Mouse (Mus musculus): Measurements from ENCODE around the gene Arfip2. TPM values are rescaled to one million over a fixed set of nuclear protein-coding genes. Genes with fewer than 3 reads are reported as not detected.

Gene Arfip2
- polyA plus RNA-seq, 1 experiment from 2014 or later = 85.3 TPM

- Histone ChIP-seq H3K27me3 (no peaks in the 10 kb centered on the region), H3K36me3 (peaks cover 39% of the 10 kb centered on the region), H3K27ac (no peak overlapping the region), H3K4me1 (no peaks in the 10 kb centered on the region), H3K4me3 (no peak overlapping the region), H3K9me3 (0 out of 2 replicates have a peak, but pooled peaks cover 5% of the 10 kb centered on the region), H3K4me2 (replicated peaks) (no peak overlapping the region), H3K9ac (no peak overlapping the region)
- 87% methylated on average over 3 of the region's 3 CpGs for WGBS
- no peak for ATAC-seq (ENCODE audit: insufficient number of reproducible peaks, insufficient read depth, low FRiP score, low TSS enrichment)
Observed at GRCm38 (mm10) chr7:105608467-105608866, 31.7 kb downstream of the Arfip2 start.

- Histone ChIP-seq H3K27me3 (no peaks in the 10 kb centered on the region), H3K4me1 (no peaks in the 10 kb centered on the region), H3K9ac (no peak overlapping the region), H3K36me3 (no peaks in the 10 kb centered on the region), H3K9me3 (0 out of 2 replicates have a peak, but pooled peaks cover 5% of the 10 kb centered on the region), H3K4me2 (replicated peaks) (no peak overlapping the region), H3K4me3 (no peak overlapping the region), H3K27ac (no peak overlapping the region)
- 31% methylated on average over 9 of the region's 9 CpGs for WGBS
- no peak for ATAC-seq (ENCODE audit: insufficient number of reproducible peaks, insufficient read depth, low FRiP score, low TSS enrichment)
Observed at GRCm38 (mm10) chr7:105602860-105603623, 37.2 kb downstream of the Arfip2 start.

GRCm38 (mm10) chr7:105590097-105590496, 50.1 kb downstream of the Arfip2 start:
- no peak overlapping the region for H3K9ac ChIP-seq
- ATAC-seq (ENCODE audit: insufficient number of reproducible peaks, insufficient read depth, low FRiP score, low TSS enrichment) = no peak
- H3K27ac ChIP-seq = no peak overlapping the region
- no peaks in the 10 kb centered on the region; the same call in 1 of the 2 replicates for H3K4me1 ChIP-seq
- no peaks in the 10 kb centered on the region for H3K27me3 ChIP-seq
- no peak overlapping the region for H3K4me3 ChIP-seq
- no peaks in the 10 kb centered on the region for H3K9me3 ChIP-seq
- H3K36me3 ChIP-seq = no peaks in the 10 kb centered on the region
- H3K4me2 ChIP-seq (replicated peaks) = no peak overlapping the region
- WGBS = 18% methylated on average over 7 of the region's 7 CpGs

- H3K9ac ChIP-seq = no peak overlapping the region
- H3K9me3 ChIP-seq = no peaks in the 10 kb centered on the region
- no peak overlapping the region for H3K4me2 ChIP-seq (replicated peaks)
- H3K4me1 ChIP-seq = no peaks in the 10 kb centered on the region; the same call in 1 of the 2 replicates
- H3K27me3 ChIP-seq = no peaks in the 10 kb centered on the region
- H3K27ac ChIP-seq = no peak overlapping the region
- no peaks in the 10 kb centered on the region for H3K36me3 ChIP-seq
- 73% methylated on average over 9 of the region's 9 CpGs for WGBS
- ATAC-seq (ENCODE audit: insufficient number of reproducible peaks, insufficient read depth, low FRiP score, low TSS enrichment) = no peak
- H3K4me3 ChIP-seq = no peak overlapping the region
Observed at GRCm38 (mm10) chr7:105588325-105588912, 51.8 kb downstream of the Arfip2 start.

Other genes with a start within 250 kb of the Arfip2 start
- 46.1 and 47.6 TPM in 2 replicates for gene Fam160a2, start 240.4 kb downstream of the Arfip2 start, polyA plus RNA-seq (2016; fragmentation: Nextera tagmentation; extraction: Ambion mirVana)
- 0.08 TPM in 1 of 2 replicates, not detected in the other for gene Cnga4, start 235.8 kb downstream of the Arfip2 start, polyA plus RNA-seq (2016; fragmentation: Nextera tagmentation; extraction: Ambion mirVana)
- gene Cckbr, start 214.7 kb downstream of the Arfip2 start, polyA plus RNA-seq (2016; fragmentation: Nextera tagmentation; extraction: Ambion mirVana) = 0.31 and 0.47 TPM in 2 replicates
- 36.7 and 40.0 TPM in 2 replicates for gene Cavin3, start 158.1 kb downstream of the Arfip2 start, polyA plus RNA-seq (2016; fragmentation: Nextera tagmentation; extraction: Ambion mirVana)
- 40.8 and 41.4 TPM in 2 replicates for gene Smpd1, start 86.1 kb downstream of the Arfip2 start, polyA plus RNA-seq (2016; fragmentation: Nextera tagmentation; extraction: Ambion mirVana)
- 77.5 and 84.7 TPM in 2 replicates for gene Apbb1, start 58.8 kb downstream of the Arfip2 start, polyA plus RNA-seq (2016; fragmentation: Nextera tagmentation; extraction: Ambion mirVana)
- gene Hpx, start 40.3 kb downstream of the Arfip2 start, polyA plus RNA-seq (2016; fragmentation: Nextera tagmentation; extraction: Ambion mirVana) = 0.52 and 0.59 TPM in 2 replicates
- gene Trim3, start 6.8 kb downstream of the Arfip2 start, polyA plus RNA-seq (2016; fragmentation: Nextera tagmentation; extraction: Ambion mirVana) = 44.0 and 45.9 TPM in 2 replicates
- 154 and 170 TPM in 2 replicates for gene Timm10b, start 360 bp downstream of the Arfip2 start, polyA plus RNA-seq (2016; fragmentation: Nextera tagmentation; extraction: Ambion mirVana)
- 4.5 and 18.1 TPM in 2 replicates for gene Gm45799, start 136 bp upstream of the Arfip2 start, polyA plus RNA-seq (2016; fragmentation: Nextera tagmentation; extraction: Ambion mirVana)
- gene Dnhd1, start 10.4 kb upstream of the Arfip2 start, polyA plus RNA-seq (2016; fragmentation: Nextera tagmentation; extraction: Ambion mirVana) = 1.0 and 1.5 TPM in 2 replicates
- 248 and 257 TPM in 2 replicates for gene Ilk, start 96.2 kb upstream of the Arfip2 start, polyA plus RNA-seq (2016; fragmentation: Nextera tagmentation; extraction: Ambion mirVana)
- gene Rrp8, start 97.0 kb upstream of the Arfip2 start, polyA plus RNA-seq (2016; fragmentation: Nextera tagmentation; extraction: Ambion mirVana) = 43.3 and 46.1 TPM in 2 replicates
- 175 TPM in 2 replicates for gene Taf10, start 103.9 kb upstream of the Arfip2 start, polyA plus RNA-seq (2016; fragmentation: Nextera tagmentation; extraction: Ambion mirVana)
- gene Tpp1, start 111.8 kb upstream of the Arfip2 start, polyA plus RNA-seq (2016; fragmentation: Nextera tagmentation; extraction: Ambion mirVana) = 41.9 and 43.3 TPM in 2 replicates
- gene Dchs1, start 147.2 kb upstream of the Arfip2 start, polyA plus RNA-seq (2016; fragmentation: Nextera tagmentation; extraction: Ambion mirVana) = 27.3 and 28.5 TPM in 2 replicates
- gene Mrpl17, start 170.7 kb upstream of the Arfip2 start, polyA plus RNA-seq (2016; fragmentation: Nextera tagmentation; extraction: Ambion mirVana) = 317 and 324 TPM in 2 replicates

All from embryonic facial prominence, embryonic 12.5 days (tissue).